Mouse (Mus musculus) liver, postnatal 0 days (tissue): Measurements from ENCODE around the gene Sbds.

Source experiments
- CTCF ChIP-seq: sonication (generic); IDR thresholded peaks from 2 replicates; pipeline ENCODE4 v1.5.1; 2016; ENCODE audit warnings: antibody characterized with exemption, low read depth
- EP300 ChIP-seq: IDR thresholded peaks from 2 replicates; pipeline ENCODE4 v1.6.1; 2016; ENCODE audit warnings: antibody characterized with exemption, low read depth, mild to moderate bottlenecking

- TF ChIP-seq CTCF (no peak), EP300 (no peak)
Observed at GRCm38 (mm10) chr5:130303611-130304010, 48.3 kb upstream of the Sbds start.
